Mouse (Mus musculus) CD4-positive, CD25-positive, alpha-beta regulatory T cell, adult 4 months (primary cell): Measurements from ENCODE around the gene Kif26a. TPM values are rescaled to one million over a fixed set of nuclear protein-coding genes. Genes with fewer than 3 reads are reported as not detected.

Experiments
- ATAC-seq: one replicate; pipeline ENCODE4 v1.8.0; 2017
- polyA plus RNA-seq, 2 experiments: library from polyadenylated mRNA; unstranded; fragments of 100-300 nt; shearing (Covaris generic); gene quantifications; one replicate each; pipeline ENCODE4 v1.2.1; 2017

Gene Kif26a
- polyA plus RNA-seq, 2 experiments from 2014 or later: not detected

DNA sequence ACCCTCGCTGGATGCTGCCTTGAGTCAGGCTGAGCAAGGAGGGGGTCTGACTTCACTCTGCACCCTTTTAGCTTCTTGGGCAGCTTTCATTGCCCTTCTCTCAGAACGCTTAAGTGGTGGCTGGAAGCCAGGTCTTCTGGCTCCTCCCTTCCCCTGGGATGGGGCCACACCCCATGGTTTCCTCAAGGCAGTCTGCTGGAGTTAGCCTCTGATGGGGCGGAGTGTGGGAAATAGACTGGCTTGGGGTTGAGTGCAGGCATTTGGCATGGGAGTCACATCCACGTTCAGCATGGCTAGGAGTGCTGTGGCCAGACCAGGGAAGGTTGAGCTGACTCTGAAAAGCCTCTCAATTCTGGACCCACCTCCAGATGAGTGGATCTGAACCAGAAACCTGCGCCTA is 23.2 kb downstream of the Kif26a start:
- no peak for ATAC-seq

DNA sequence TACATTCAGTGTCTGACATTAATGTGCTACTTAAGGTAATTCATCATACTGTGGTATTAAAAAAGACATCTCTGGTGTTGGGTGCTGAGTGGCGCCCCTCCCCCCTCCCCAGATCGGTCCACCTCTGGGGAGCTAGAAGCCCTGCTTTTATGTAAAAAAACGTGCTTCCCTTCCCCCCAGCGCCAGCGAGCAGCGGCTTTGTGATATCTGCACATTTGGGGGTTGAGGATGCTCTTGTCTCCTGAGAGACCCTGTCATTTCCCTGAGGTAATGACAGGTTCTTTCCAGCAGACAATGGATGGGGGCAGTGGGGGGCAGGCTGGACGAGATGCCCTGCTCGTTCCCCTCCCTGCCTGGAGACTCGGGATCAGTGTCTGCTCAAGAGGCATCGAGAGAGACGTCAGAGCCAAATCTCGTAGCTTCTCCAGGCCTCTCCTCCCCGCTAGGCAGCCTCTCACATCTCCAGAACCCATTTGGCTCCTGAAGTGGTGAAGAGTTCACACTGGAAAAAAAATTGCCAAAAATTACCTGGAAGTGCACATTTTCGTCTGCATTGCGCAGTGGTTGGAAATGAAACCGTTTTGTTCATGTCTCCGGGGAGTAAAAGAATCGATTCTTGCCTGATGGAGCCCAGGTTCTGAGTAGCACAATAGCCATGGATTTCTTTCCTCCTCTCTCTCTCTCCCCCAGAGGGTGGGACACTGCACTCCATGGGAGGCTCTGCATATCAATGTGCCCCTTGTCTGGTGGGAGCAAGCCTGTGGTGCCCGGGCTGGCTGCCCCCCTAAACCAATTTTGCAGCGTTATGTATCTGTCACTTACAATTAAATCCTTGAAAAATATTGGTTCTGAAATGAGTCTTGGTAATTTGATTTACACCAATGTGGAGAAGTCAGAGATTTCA is 24.9 kb downstream of the Kif26a start:
- ATAC-seq: no peak

DNA sequence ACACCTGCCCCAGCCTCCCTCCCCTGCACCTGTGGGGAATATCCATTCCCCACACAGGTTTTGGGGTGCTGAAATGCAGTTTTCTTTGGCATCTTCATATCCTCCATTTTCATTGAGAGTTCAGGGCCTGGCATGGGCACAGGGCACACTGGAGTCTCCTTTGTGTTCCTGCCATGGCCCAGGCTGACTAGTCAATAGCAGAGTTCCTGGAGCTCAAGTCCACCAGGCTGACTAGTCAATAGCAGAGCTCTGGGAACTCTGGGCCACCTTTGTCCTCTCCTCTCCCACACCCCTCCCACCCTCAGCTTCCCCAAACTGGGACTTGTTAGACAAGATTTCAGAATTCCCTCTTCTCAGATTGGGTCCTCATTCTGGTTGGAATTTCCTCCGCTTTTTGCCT is 25.6 kb downstream of the Kif26a start:
- ATAC-seq: no peak

DNA sequence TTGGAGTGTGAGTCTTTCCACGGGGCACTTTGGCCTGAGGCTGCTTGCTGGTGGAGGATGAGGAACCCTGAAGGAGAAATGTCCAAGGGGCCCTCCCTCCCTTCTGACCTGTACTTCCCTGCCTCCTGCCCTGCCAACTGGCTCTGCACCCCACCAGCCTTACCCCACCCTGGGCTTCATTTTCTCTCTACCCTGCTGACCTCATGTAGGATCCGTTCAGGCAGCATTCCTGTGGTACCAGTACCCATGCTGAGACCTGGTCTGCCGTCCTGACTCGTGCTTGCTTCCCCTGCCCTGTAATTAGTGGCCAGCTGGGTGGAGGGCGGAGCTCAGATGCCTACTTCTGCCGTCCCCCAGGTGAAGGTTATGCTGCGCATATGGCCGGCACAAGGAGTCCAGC is 26.2 kb downstream of the Kif26a start:
- no peak for ATAC-seq

DNA sequence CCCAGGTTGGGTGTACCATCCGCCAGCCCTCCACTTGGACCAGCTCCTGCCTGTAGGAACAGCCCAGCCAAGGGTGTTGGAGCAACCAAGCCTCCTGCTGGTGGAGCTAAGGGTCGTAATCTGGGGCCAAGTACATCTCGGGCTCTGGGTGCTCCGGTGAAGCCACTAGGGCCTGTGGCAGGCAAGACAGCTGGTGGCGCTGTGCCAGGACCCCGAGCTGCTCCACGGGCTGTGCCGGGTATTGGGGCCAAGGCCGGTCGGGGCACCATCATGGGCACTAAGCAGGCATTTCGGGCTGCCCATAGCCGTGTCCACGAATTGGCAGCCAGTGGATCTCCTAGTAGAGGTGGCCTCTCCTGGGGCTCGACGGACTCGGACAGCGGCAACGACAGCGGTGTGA is 31.7 kb downstream of the Kif26a start:
- ATAC-seq: no peak

DNA sequence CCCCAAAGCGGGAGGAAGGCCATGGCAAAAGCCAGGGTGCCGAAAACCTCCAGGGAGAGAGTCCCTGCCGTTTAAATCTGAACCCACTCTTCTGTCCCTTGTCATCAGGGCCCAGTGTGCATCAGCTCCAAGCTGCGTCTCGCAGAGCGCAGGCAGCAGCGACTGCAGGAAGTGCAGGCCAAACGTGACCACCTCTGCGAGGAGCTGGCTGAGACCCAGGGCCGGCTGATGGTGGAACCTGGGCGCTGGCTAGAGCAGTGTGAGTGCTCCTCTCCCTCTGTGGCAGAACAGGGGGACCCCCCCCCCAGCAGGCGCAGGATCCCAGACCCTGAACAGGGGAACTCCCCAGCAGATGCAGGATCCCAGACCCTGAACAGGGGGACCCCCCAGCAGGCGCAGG is 33.7 kb downstream of the Kif26a start:
- ATAC-seq: no peak

DNA sequence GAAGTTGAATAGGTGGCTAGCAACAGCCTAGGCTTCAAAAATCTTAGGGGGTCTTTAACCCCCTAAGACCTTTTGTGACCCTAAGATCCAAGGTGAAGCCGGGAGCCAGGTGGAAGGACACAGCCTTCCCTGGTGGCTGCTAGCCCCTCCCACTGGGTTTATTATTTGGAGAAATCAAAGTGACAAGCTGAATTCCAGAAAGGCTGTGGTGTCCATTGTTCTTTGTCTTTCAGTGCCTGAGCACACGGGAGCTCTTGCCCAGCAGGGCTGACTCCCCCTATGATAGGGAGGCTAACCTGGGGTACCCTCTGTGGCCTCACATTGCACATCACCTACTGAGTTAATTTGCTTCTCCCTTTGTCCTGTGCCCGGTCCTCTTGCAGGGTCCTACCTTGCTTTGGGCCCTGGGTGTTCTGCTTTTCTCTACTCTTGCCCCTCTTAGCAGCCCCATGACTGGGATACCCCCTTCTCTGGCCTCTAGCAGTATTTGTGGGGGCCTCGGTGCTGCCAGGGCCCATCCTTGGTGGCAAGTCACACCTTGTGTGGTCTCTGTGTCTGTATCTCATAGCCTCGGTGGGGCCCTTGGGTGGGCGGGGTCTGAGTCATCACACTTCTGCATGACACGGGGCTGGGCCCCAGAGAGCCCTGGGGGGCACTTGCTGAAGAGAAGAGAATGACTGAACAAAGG is 36.1 kb downstream of the Kif26a start:
- no peak for ATAC-seq

DNA sequence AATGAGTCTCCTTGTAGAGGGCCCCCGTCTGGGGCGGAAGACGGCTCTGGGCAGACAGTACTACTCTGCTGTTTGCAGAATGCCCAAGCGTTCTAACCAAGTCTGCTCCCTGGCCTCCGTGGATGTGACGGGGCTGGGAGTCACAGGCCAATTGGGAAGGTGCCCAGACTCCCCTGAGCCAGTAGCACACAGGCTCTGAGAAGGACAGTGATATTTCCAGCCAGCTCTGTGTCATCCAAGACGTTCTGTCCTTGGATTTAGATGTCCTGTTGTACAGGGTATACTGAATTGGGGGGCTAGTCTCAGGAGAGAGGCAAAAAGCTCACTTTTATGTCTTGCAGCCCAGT is 36.6 kb downstream of the Kif26a start:
- no peak for ATAC-seq

DNA sequence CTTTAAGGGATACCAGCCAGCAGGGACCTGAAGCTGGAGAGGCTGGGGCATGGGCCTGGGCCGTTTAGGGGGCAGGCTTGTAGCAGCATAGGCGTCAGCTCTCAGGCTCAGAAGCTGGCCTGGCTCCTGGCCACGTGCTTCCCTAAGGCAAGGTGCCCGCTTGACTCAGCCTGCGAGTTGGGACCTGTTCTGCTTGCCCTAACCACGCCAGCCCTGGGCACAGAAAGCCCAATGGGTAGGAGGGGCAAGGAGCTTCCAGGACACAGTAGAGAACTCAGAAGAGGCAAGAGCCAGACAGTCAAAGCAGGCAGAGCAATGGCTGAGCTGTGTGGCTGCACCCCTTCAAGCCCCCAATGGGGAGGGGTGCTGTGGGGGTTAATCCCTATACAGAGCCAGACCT is 37.7 kb downstream of the Kif26a start:
- no peak for ATAC-seq

DNA sequence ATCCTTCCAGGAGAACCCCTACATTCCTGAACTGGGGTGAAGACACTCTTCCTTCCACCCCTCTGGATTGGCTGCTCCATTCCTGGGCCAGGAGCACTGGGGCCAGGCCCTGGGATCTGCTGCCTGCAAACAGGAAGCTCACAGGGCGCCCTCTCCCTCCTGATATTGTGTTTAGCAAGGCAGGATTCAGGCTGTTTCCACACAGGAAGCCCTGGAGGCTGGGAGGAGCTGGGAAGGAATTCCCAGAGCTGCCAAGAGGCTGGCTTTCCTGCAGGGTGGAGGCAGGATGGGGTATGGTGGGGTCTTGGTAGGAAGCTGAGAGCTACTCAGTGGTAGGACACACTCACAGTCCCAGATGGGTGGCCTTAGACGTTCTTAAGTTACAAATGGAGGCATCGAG is 38.4 kb downstream of the Kif26a start:
- no peak for ATAC-seq

DNA sequence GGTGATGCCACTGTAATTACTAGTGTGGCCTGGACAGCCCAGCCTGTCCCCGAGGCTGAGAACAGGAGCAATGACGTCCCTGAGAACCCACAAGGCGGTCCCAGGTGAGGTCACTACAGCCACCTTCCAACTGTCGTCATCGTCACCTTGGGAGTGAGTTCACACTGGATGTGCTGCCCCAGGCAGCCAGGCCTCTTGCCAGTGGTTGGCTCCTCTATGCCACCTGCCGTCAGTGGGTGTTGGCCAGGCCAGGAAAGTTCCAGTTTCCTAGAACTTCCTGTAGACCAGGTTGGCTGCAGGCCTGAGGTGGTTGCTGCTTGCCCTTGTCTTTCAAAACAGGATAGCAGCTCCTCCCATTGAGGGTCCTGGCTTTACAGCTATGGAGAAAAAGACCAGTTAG is 40.9 kb downstream of the Kif26a start:
- no peak for ATAC-seq

DNA sequence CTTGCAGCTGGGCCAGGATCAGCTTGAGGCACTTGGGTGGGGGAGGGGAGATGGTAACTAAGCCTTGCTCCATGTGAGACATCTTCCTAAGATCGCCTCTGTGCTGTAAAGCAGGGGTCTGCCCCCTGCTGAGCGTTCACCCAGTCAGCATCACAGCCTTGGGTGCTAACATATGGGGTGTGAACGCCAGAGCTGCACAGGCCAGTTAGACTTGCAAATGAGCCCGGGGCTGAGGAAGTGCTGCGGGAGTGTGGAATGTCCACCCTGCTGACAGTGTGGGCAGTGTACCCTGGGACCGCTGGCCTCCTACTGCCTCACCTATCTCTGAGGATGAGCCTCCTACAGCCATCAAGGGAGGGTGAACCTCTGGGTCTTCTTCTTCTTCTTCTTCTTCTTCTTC is 45.7 kb downstream of the Kif26a start:
- ATAC-seq: no peak

DNA sequence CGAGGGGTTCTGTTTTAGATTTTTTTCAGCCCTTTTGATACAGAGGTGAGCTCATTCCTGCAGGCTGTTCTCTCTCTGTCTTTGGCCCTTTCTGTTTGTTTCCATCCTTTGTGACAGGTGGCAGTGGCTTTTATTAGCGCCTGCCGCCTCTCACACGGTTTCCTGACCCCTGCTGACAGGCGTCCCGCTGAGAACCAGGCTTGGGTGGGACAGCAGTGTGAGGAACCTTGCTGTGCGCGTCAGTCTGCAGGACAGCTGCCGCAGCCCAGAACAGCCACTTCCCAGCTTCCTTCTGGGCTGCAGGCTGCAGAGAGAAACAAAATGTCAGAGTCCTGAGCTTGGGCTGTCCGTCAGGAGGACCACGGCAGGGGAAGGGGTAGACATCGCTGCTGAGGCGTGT is 49.0 kb downstream of the Kif26a start:
- no peak for ATAC-seq

DNA sequence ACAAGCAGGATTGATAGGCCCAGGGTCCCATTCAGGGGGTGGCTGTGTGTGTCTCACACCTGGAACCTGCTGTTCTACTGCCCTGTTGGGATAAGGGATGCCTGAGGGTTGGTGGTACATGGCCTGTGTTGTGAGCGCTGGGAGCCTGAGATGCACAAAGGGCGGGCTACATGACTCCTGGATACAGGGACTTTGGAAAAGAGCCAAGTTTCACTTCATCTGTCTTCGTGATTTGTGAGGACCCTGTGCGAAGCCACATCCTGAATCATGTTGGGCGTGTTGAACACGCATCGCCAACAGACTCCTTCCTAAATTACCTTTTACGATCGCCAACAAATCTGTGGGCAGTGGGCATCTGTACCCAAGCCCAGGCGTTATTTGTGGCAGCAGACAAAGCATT is 50.6 kb downstream of the Kif26a start:
- ATAC-seq: no peak

DNA sequence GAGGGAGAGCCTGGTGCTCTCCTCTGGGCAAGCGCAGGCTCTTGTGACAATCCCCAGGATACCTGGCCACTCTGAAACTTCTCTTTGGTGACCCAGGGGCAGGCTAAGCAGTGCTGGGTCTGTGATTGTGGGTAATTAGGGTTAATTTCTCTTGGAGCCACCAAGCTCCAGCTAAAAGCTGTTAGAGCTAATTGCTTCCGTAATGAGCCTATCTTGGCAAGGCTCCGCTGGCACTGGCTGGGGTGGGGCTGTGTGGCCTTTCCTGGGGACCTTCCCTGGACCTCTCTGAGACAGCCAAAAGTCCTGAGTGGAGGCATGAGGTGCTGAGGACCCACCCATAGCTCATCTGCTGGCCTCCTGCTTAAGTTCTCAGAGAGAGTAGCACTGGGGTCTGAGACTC is 53.4 kb downstream of the Kif26a start:
- ATAC-seq: no peak

DNA sequence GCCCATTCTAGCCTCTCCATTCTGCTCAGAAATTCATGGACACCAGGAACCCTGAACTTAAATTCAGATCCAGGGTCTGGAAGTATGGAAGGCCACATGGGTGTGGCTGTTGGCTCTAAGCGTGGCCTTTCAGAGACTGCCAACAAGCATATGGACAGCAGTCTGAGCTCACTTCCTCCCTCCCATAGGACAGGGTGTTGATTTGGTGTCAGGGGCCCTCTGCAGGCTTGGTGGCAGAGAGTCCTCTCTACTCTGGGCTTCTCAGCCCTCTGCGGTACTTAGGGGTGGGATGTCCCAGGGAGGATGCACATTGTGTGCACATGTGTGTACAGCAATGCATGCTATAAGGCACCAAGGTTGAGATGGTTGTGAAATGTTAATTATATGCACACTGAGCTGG is 54.0 kb downstream of the Kif26a start:
- ATAC-seq: no peak

DNA sequence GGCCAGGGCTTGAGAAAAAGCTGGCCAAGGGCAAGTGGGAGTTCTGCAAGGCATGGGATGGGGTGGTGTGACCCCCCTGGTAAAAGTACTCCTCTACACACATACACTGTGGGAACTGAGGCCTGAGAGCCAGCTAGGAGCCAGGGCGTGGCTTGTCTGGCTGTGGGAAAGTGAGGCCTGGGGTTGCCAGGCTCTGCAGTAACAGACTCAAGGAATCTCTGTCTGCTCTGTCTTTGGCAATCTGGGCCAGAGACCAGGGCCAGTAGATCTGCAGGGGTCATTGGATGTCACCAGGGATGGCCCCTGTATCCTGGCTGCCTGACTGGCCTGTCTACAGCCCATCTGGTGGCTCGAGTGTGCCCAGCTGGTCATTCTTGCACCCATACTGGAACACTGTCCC is 61.2 kb downstream of the Kif26a start:
- no peak for ATAC-seq

DNA sequence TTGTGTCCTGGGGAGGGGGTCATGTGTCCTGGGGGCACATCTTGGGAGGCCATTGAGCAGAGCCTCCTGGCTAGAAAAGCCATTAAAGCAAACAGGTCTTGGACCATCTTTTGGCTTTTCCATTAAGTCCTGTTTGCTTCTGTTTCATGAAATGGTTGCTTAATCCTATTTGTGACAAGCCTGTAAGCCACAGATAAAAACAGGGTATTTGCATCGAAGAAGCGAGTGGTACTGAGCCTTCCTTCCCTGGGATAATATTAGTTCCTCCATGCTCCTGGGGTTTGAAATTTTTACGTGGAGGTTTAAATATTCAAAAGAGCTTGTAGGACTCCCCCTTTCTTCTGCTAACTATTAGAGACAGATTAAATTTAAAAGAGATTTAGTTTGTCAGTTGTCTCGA is 61.7 kb downstream of the Kif26a start:
- ATAC-seq: no peak

DNA sequence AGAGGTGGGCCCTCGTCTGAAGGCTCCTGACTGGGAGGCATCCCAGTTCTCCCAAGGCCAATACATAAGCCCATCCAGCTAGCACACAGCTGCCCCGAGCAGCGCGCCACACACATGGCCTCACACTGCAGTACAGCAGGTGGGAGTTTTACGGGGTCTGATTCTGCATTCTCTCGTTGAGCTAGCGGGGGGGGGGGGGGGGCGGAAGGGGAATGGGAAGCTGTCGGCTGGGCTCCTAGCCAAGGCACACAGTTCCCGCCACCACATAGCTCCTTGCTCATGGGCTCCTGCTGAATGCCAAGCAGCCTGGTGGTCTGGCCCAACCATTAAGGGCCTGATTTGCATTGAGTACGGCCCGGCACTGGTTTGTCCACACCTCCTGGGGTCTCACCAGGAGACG is 64.6 kb downstream of the Kif26a start:
- ATAC-seq: no peak

DNA sequence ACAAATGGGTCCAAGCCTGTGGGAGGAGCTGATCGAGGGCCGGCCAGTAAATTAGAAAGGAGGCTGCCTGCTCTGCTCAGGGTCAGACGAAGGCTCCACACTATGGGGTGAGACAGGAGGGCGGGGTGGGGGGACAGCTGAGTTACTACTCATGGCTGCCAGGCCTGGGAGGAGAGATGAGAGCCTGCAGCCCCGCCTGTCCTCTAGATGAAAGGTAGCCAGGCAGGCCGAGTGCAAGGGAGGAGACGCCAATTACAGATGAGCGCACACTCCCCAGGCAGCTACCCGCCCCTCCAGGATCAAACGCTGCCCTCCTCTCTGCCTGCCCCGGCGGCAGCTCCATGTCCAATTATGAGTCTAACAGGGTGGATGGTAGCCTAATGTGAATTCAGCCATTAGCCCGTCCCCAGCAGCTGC is 68.4 kb downstream of the Kif26a start:
- no peak for ATAC-seq

DNA sequence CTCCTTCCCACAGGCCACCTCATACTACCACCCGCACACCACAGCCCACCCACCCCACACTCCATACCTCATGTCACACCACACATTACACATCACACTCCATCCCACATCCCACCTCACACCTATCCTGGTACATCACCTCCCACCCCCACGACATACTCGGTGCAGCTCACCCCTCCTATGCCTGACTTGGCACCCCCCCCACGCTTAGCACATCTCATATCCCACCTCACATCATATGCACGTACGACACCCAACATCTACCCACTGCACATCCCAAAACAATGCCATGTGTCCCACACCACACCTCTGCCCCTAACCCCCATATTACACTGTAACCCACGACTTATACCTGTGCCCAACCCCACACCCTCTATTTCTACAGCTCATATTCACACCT is 69.5 kb downstream of the Kif26a start:
- ATAC-seq: no peak

DNA sequence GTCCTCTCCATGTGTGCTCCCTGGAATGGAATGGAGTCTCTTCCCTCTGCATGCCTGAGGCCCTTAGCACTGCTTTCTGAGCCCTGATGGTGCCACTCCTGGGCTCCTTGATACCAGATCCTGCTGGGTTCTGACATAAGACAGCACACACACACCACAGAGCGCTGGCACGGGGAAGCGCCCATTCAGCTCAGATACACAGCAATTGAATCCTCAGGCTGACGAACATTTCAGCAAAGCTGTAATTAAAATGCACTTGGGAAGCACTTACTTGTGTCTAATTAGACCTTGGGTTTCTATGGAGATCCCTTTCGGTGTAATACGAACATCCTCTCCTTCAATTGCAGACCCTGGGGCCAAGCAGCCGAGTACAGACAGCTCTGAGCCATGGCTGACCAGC is 71.0 kb downstream of the Kif26a start:
- no peak for ATAC-seq

DNA sequence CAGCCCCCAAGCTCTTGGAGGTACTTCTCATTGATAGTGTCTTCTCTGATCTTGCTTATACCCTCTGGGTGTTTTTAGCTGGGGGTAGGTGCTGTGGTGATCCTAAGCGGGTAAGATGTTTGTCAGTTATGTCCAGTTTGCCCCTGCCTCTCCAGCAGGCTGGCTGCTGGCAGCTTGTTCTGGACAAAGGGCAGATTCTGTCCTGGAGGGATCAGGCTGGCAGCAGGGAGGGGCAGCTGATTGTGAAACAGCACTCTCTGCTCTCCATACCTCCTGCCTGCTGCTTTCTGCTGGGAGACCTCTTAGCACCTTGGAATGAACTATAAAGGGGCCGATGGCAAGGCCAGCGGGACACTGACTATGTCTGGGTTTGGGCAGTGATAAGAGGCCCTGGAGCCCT is 71.7 kb downstream of the Kif26a start:
- no peak for ATAC-seq

DNA sequence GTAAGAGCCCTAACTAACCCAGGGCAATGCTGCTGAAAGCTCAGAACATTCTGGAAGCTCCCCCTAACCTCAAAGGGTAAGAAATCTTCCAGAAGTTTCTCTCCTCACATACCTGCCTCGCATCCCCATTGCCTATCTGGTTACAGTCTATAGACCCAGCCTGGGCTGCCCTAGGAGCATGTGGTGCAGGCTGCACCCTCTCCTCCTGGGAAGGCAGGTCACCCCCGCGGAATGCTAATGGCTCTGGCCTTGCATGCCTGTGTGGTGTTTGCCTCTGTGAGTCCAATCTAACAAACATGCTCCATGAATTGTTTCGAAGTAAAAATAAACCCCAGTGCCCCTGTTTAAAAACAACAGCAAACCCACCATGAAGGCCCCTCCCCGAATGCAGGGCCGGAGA is 75.3 kb downstream of the Kif26a start:
- ATAC-seq: no peak
